ENCODE assay signal across 8 mouse cellular contexts in the genomic region with DNA sequence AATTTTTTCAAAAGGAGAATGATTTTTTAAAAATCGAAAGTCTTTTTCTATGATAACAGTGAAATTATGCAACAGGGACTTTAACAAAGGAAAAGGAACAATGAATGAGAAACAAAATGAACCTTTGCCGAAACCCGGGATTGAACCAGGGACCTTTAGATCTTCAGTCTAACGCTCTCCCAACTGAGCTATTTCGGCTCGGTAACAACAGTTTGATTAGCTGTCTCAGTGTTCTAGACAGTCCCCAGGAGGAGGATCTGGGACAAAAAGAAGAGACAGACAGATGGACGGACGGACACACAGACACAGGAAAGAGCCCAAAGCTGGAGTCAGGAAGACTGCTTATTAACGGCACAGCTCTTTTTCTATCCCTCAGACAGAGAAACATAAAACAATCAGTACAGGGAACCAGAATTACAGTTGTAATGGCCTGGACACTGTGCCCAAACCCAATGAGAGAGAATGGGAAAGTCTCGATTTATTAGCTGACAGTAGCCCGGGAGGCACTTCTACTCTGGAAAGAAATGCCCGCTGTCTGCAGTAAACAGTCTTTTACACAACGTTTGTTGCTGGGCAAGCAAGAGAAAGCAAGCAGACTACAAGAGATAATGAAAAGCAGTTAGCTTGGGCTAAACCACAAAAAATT. TPM values are rescaled to one million over a fixed set of nuclear protein-coding genes. Genes with fewer than 3 reads are reported as not detected.
A peak's percentile ranks its signal among the peaks of the same experiment; 100 is the strongest.
DNase-seq lines count a peak whose midpoint lies in the region; ATAC-seq and TF ChIP-seq lines count a peak whose summit lies in the region.

No protein-coding gene starts in this region.

- WGBS in forebrain, embryonic 12.5 days = 2% methylated on average over 13 of the region's 13 CpGs
- 1% methylated on average over 13 of the region's 13 CpGs for WGBS in hindbrain, postnatal 0 days
- under 1% methylated on average over 13 of the region's 13 CpGs for WGBS in limb, embryonic 10.5 days
- WGBS in midbrain, embryonic 13.5 days = under 1% methylated on average over 13 of the region's 13 CpGs
- WGBS in stomach, embryonic 16.5 days = 3% methylated on average over 13 of the region's 13 CpGs

- peak; percentile 65; the same call in 1 of the 2 replicates for ATAC-seq in forebrain, embryonic 12.5 days (ENCODE audit: low FRiP score)
- ATAC-seq in hindbrain, postnatal 0 days = peak; percentile 69; the same call in 1 of the 2 replicates
- no peak for ATAC-seq in midbrain, embryonic 13.5 days
- no peak for ATAC-seq in stomach, embryonic 16.5 days (ENCODE audit: insufficient read depth, low FRiP score)

- no peak overlapping the region; the same call in 1 of the 2 replicates for H3K9ac ChIP-seq in forebrain, embryonic 12.5 days
- no peak overlapping the region for H3K9ac ChIP-seq in hindbrain, postnatal 0 days (replicated peaks; ENCODE audit: low read length)
- no peak overlapping the region for H3K9ac ChIP-seq in midbrain, embryonic 13.5 days (replicated peaks)
- no peak overlapping the region for H3K9ac ChIP-seq in stomach, embryonic 16.5 days (ENCODE audit: low read length)

- H3K27ac ChIP-seq in gastrocnemius, adult 2 months = no peak overlapping the region
- no peak overlapping the region for H3K27ac ChIP-seq in bone marrow macrophage, adult 2 months (ENCODE audit: insufficient read depth, low read depth, low read length)
- no peak overlapping the region for H3K27ac ChIP-seq in forebrain, embryonic 12.5 days
- no peak overlapping the region for H3K27ac ChIP-seq in hindbrain, postnatal 0 days
- H3K27ac ChIP-seq in limb, embryonic 10.5 days = peak overlapping the region; percentile 47; the same call in 1 of the 2 replicates
- H3K27ac ChIP-seq in midbrain, embryonic 13.5 days = no peak overlapping the region
- no peak overlapping the region for H3K27ac ChIP-seq in stomach, embryonic 16.5 days (ENCODE audit: low read length)

- intact Hi-C loops in gastrocnemius, adult 2 months (cut with DNase I) = no loop called here

- peak; percentile 15 for DNase-seq in gastrocnemius, adult 2 months
- no peak for DNase-seq in gastrocnemius, postnatal 10 days
- DNase-seq in hindbrain, postnatal 0 days (ENCODE audit: low spot score) = peak; percentile 79
- DNase-seq in limb, embryonic 10.5 days (ENCODE audit: low spot score) = peak; percentile 81

- peak overlapping the region; percentile 62 for H3K4me3 ChIP-seq in gastrocnemius, adult 2 months
- peak overlapping the region; percentile 73 for H3K4me3 ChIP-seq in bone marrow macrophage, adult 2 months (ENCODE audit: insufficient read depth, low read length)
- peak overlapping the region; percentile 32 for H3K4me3 ChIP-seq in forebrain, embryonic 12.5 days (replicated peaks)
- H3K4me3 ChIP-seq in hindbrain, postnatal 0 days (ENCODE audit: low read length) = peak overlapping the region; percentile 32
- peak overlapping the region; percentile 53 for H3K4me3 ChIP-seq in limb, embryonic 10.5 days
- peak overlapping the region; percentile 26 for H3K4me3 ChIP-seq in midbrain, embryonic 13.5 days (replicated peaks)
- peak overlapping the region; percentile 51 for H3K4me3 ChIP-seq in stomach, embryonic 16.5 days (replicated peaks; ENCODE audit: low read length)

- no peaks in the 10 kb centered on the region for H3K36me3 ChIP-seq in forebrain, embryonic 12.5 days (replicated peaks)
- H3K36me3 ChIP-seq in hindbrain, postnatal 0 days (ENCODE audit: insufficient read depth, low read length) = no peaks in the 10 kb centered on the region
- no peaks in the 10 kb centered on the region for H3K36me3 ChIP-seq in limb, embryonic 10.5 days
- H3K36me3 ChIP-seq in midbrain, embryonic 13.5 days = no peaks in the 10 kb centered on the region
- H3K36me3 ChIP-seq in stomach, embryonic 16.5 days (ENCODE audit: control insufficient read depth, insufficient read depth, low read length) = no peaks in the 10 kb centered on the region

- peaks cover 4% of the 10 kb centered on the region; the same call in 1 of the 2 replicates for H3K27me3 ChIP-seq in forebrain, embryonic 12.5 days
- H3K27me3 ChIP-seq in hindbrain, postnatal 0 days (ENCODE audit: insufficient read depth, low read length) = no peaks in the 10 kb centered on the region
- H3K27me3 ChIP-seq in limb, embryonic 10.5 days (ENCODE audit: low read depth, poor library complexity, severe bottlenecking) = no peaks in the 10 kb centered on the region
- peaks cover 16% of the 10 kb centered on the region for H3K27me3 ChIP-seq in midbrain, embryonic 13.5 days
- no peaks in the 10 kb centered on the region for H3K27me3 ChIP-seq in stomach, embryonic 16.5 days (ENCODE audit: control insufficient read depth, insufficient read depth, low read length)

- TF ChIP-seq CTCF in gastrocnemius, adult 2 months (IDR thresholded peaks at IDR 0.05) = no peak
- TF ChIP-seq CTCF in bone marrow macrophage, adult 2 months (IDR thresholded peaks at IDR 0.05; ENCODE audit: low read depth, low read length) = no peak
- TF ChIP-seq CTCF in hindbrain, postnatal 0 days (IDR thresholded peaks at IDR 0.05; ENCODE audit: low read depth) = no peak

- peaks cover 12% of the 10 kb centered on the region for H3K4me1 ChIP-seq in bone marrow macrophage, adult 2 months (ENCODE audit: control insufficient read depth, insufficient read depth, low read length)
- H3K4me1 ChIP-seq in forebrain, embryonic 12.5 days = no peaks in the 10 kb centered on the region
- H3K4me1 ChIP-seq in hindbrain, postnatal 0 days (ENCODE audit: insufficient read depth, low read length) = no peaks in the 10 kb centered on the region
- H3K4me1 ChIP-seq in limb, embryonic 10.5 days = peaks cover 5% of the 10 kb centered on the region; the same call in 1 of the 2 replicates
- H3K4me1 ChIP-seq in midbrain, embryonic 13.5 days (replicated peaks) = no peaks in the 10 kb centered on the region
- no peaks in the 10 kb centered on the region for H3K4me1 ChIP-seq in stomach, embryonic 16.5 days (ENCODE audit: control insufficient read depth, insufficient read depth, low read length)

- no peaks in the 10 kb centered on the region for H3K9me3 ChIP-seq in forebrain, embryonic 12.5 days
- no peaks in the 10 kb centered on the region for H3K9me3 ChIP-seq in hindbrain, postnatal 0 days (ENCODE audit: low read length)
- no peaks in the 10 kb centered on the region for H3K9me3 ChIP-seq in limb, embryonic 10.5 days (replicated peaks)
- H3K9me3 ChIP-seq in midbrain, embryonic 13.5 days = no peaks in the 10 kb centered on the region
- H3K9me3 ChIP-seq in stomach, embryonic 16.5 days (replicated peaks; ENCODE audit: control insufficient read depth, low read length) = no peaks in the 10 kb centered on the region

- no peak for TF ChIP-seq POLR2A in bone marrow macrophage, adult 2 months (IDR thresholded peaks at IDR 0.05; ENCODE audit: borderline replicate concordance, low read depth, low read length)

- peak overlapping the region; percentile 42 for H3K4me2 ChIP-seq in forebrain, embryonic 12.5 days
- H3K4me2 ChIP-seq in hindbrain, postnatal 0 days (ENCODE audit: low read depth, low read length) = peak overlapping the region; percentile 49
- H3K4me2 ChIP-seq in midbrain, embryonic 13.5 days (replicated peaks) = peak overlapping the region; percentile 38
- H3K4me2 ChIP-seq in stomach, embryonic 16.5 days (ENCODE audit: low read depth, low read length) = peak overlapping the region; percentile 62

RNA-seq across cellular contexts. Expression of a gene that starts 49.3 kb away (rescaled TPM):
- 10 to 100 TPM; 16.0 to 21.3 TPM for total RNA-seq in gastrocnemius, adult 2 months (2021)
- 100 to 1,000 TPM; 139 to 146 TPM for total RNA-seq in gastrocnemius, postnatal 10 days (2021)
- 4.5 and 8.6 TPM in 2 replicates for polyA plus RNA-seq in bone marrow macrophage, adult 2 months (2012; ENCODE audit: insufficient read depth, insufficient read length, missing spikeins)
- polyA plus RNA-seq in forebrain, embryonic 12.5 days (2016; fragmentation: Nextera tagmentation; extraction: Ambion mirVana) = 24.5 and 30.9 TPM in 2 replicates
- 757 and 1,216 TPM in 2 replicates for total RNA-seq in hindbrain, postnatal 0 days (2014; rRNA removed)
- polyA plus RNA-seq in hindbrain, postnatal 0 days (2015; fragmentation: Nextera tagmentation; extraction: Ambion mirVana) = 4.7 and 7.4 TPM in 2 replicates
- 19.4 and 23.0 TPM in 2 replicates for polyA plus RNA-seq in limb, embryonic 10.5 days (2016; fragmentation: Nextera tagmentation; extraction: Ambion mirVana)
- 11.3 and 12.2 TPM in 2 replicates for polyA plus RNA-seq in midbrain, embryonic 13.5 days (2015; fragmentation: Nextera tagmentation; extraction: Ambion mirVana)
- 11.8 and 18.5 TPM in 2 replicates for polyA plus RNA-seq in stomach, embryonic 16.5 days (2015; fragmentation: Nextera tagmentation; extraction: Ambion mirVana)

RNA-seq across cellular contexts. Expression of a gene that starts 49.6 kb away (rescaled TPM):
- total RNA-seq in gastrocnemius, adult 2 months (2021) = 1 to 10 TPM in 1 of 2 experiments, not detected in 1; 1.9 TPM
- total RNA-seq in gastrocnemius, postnatal 10 days (2021) = 100 to 1,000 TPM in 1 of 2 experiments, 10 to 100 TPM in 1; 86.5 to 153 TPM
- polyA plus RNA-seq in bone marrow macrophage, adult 2 months (2012; ENCODE audit: insufficient read depth, insufficient read length, missing spikeins) = 14.7 and 15.1 TPM in 2 replicates
- 6,142 and 6,230 TPM in 2 replicates for polyA plus RNA-seq in forebrain, embryonic 12.5 days (2016; fragmentation: Nextera tagmentation; extraction: Ambion mirVana)
- total RNA-seq in hindbrain, postnatal 0 days (2014; rRNA removed) = 1,318 and 1,554 TPM in 2 replicates
- 798 and 958 TPM in 2 replicates for polyA plus RNA-seq in hindbrain, postnatal 0 days (2015; fragmentation: Nextera tagmentation; extraction: Ambion mirVana)
- polyA plus RNA-seq in limb, embryonic 10.5 days (2016; fragmentation: Nextera tagmentation; extraction: Ambion mirVana) = 6,450 and 6,557 TPM in 2 replicates
- 1,729 and 1,932 TPM in 2 replicates for polyA plus RNA-seq in midbrain, embryonic 13.5 days (2015; fragmentation: Nextera tagmentation; extraction: Ambion mirVana)
- polyA plus RNA-seq in stomach, embryonic 16.5 days (2015; fragmentation: Nextera tagmentation; extraction: Ambion mirVana) = 1,905 and 2,657 TPM in 2 replicates

RNA-seq across cellular contexts. Expression of a gene that starts 50.9 kb away (rescaled TPM):
- total RNA-seq in gastrocnemius, adult 2 months (2021) = 1 to 10 TPM; 4.4 to 5.7 TPM
- 10 to 100 TPM; 17.9 to 46.6 TPM for total RNA-seq in gastrocnemius, postnatal 10 days (2021)
- not detected in 2 replicates for polyA plus RNA-seq in bone marrow macrophage, adult 2 months (2012; ENCODE audit: insufficient read depth, insufficient read length, missing spikeins)
- polyA plus RNA-seq in forebrain, embryonic 12.5 days (2016; fragmentation: Nextera tagmentation; extraction: Ambion mirVana) = 12.5 and 13.8 TPM in 2 replicates
- total RNA-seq in hindbrain, postnatal 0 days (2014; rRNA removed) = 4,540 and 4,675 TPM in 2 replicates
- polyA plus RNA-seq in hindbrain, postnatal 0 days (2015; fragmentation: Nextera tagmentation; extraction: Ambion mirVana) = 3.7 and 4.1 TPM in 2 replicates
- polyA plus RNA-seq in limb, embryonic 10.5 days (2016; fragmentation: Nextera tagmentation; extraction: Ambion mirVana) = 10.5 and 11.5 TPM in 2 replicates
- polyA plus RNA-seq in midbrain, embryonic 13.5 days (2015; fragmentation: Nextera tagmentation; extraction: Ambion mirVana) = 11.0 and 11.2 TPM in 2 replicates
- polyA plus RNA-seq in stomach, embryonic 16.5 days (2015; fragmentation: Nextera tagmentation; extraction: Ambion mirVana) = 13.0 and 15.5 TPM in 2 replicates

Comparison
In these comparisons a context has a peak if more than half of its experiments do, and no peak if none do; other contexts are left out.
1. ATAC-seq: peak in forebrain, embryonic 12.5 days (single experiment) and hindbrain, postnatal 0 days (single experiment); none in midbrain, embryonic 13.5 days (single experiment) and stomach, embryonic 16.5 days (single experiment).
2. RNA of a gene that starts 49.6 kb away (polyA plus RNA-seq): 6,450 to 6,557 TPM in limb, embryonic 10.5 days, 6,142 to 6,230 TPM in forebrain, embryonic 12.5 days, 1,905 to 2,657 TPM in stomach, embryonic 16.5 days, 1,729 to 1,932 TPM in midbrain, embryonic 13.5 days and 798 to 958 TPM in hindbrain, postnatal 0 days; 14.7 to 15.1 TPM in bone marrow macrophage, adult 2 months; every median in the first group is over 10 times any median in the second.
3. Peak in every context shown above with its lines, with median percentiles within 50 percentile points of each other: H3K4me3 ChIP-seq and H3K4me2 ChIP-seq.